Mouse (Mus musculus): ENCODE measurements around the gene Tbx1. TPM values are rescaled to one million over a fixed set of nuclear protein-coding genes. Genes with fewer than 3 reads are reported as not detected.

Tbx1 gene
- polyA plus RNA-seq, 1 experiment from 2014 or later: 15.8 TPM

Other genes starting within 250 kb of the Tbx1 start
- 23.6 and 27.2 TPM in 2 replicates for gene Tango2, start 242.6 kb downstream of the Tbx1 start, polyA plus RNA-seq (2014; fragmentation: Nextera tagmentation; extraction: Ambion mirVana)
- 25.7 and 30.8 TPM in 2 replicates for gene Arvcf, start 242.5 kb downstream of the Tbx1 start, polyA plus RNA-seq (2014; fragmentation: Nextera tagmentation; extraction: Ambion mirVana)
- gene Txnrd2, start 164.3 kb downstream of the Tbx1 start, polyA plus RNA-seq (2014; fragmentation: Nextera tagmentation; extraction: Ambion mirVana): 18.7 and 21.5 TPM in 2 replicates
- gene Comt, start 163.8 kb downstream of the Tbx1 start, polyA plus RNA-seq (2014; fragmentation: Nextera tagmentation; extraction: Ambion mirVana): 89.4 and 97.0 TPM in 2 replicates
- 16.2 and 17.6 TPM in 2 replicates for gene Gnb1l, start 92.0 kb downstream of the Tbx1 start, polyA plus RNA-seq (2014; fragmentation: Nextera tagmentation; extraction: Ambion mirVana)
- 4.2 and 4.8 TPM in 2 replicates for gene Rtl10, start 91.8 kb downstream of the Tbx1 start, polyA plus RNA-seq (2014; fragmentation: Nextera tagmentation; extraction: Ambion mirVana)
- 3.8 and 4.1 TPM in 2 replicates for gene Gp1bb, start 31.7 kb upstream of the Tbx1 start, polyA plus RNA-seq (2014; fragmentation: Nextera tagmentation; extraction: Ambion mirVana)
- 1.2 and 1.7 TPM in 2 replicates for gene Gm49601, start 35.8 kb upstream of the Tbx1 start, polyA plus RNA-seq (2014; fragmentation: Nextera tagmentation; extraction: Ambion mirVana)
- 19.3 and 20.1 TPM in 2 replicates for gene Sept5, start 39.3 kb upstream of the Tbx1 start, polyA plus RNA-seq (2014; fragmentation: Nextera tagmentation; extraction: Ambion mirVana)
- 94.1 and 105 TPM in 2 replicates for gene Cldn5, start 186.2 kb upstream of the Tbx1 start, polyA plus RNA-seq (2014; fragmentation: Nextera tagmentation; extraction: Ambion mirVana)
- 77.6 and 84.5 TPM in 2 replicates for gene Ufd1, start 221.1 kb upstream of the Tbx1 start, polyA plus RNA-seq (2014; fragmentation: Nextera tagmentation; extraction: Ambion mirVana)
- gene Cdc45, start 221.3 kb upstream of the Tbx1 start, polyA plus RNA-seq (2014; fragmentation: Nextera tagmentation; extraction: Ambion mirVana): 64.0 and 67.3 TPM in 2 replicates
- gene 2510002D24Rik, start 245.9 kb upstream of the Tbx1 start, polyA plus RNA-seq (2014; fragmentation: Nextera tagmentation; extraction: Ambion mirVana): 27.5 and 30.9 TPM in 2 replicates
- not detected in 2 replicates for gene Gm28539, start 245.9 kb upstream of the Tbx1 start, polyA plus RNA-seq (2014; fragmentation: Nextera tagmentation; extraction: Ambion mirVana)